Mouse (Mus musculus): ENCODE data around the gene Dip2c.

The Dip2c gene

DNA sequence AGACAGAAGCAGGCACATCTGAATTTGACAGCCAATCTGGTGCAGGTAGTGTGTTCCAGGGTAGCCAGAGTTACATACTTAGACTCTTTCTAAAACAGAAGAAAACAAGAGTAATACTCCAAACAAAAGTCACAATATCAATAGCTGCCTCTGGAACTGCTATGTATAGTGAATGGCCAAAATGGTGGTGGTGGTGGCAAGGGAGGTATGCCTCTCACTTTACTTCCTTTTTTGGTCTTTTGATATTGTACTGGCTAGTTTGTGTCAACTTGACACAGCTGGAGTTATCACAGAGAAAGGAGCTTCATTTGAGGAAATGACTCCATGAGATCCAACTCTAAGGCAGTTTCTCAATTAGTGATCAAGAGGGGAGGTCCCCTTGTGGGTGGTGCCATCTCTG lies 148.1 kb downstream of the Dip2c start:
- no peak for DNase-seq (ENCODE audit: low read depth, low spot score)

DNA sequence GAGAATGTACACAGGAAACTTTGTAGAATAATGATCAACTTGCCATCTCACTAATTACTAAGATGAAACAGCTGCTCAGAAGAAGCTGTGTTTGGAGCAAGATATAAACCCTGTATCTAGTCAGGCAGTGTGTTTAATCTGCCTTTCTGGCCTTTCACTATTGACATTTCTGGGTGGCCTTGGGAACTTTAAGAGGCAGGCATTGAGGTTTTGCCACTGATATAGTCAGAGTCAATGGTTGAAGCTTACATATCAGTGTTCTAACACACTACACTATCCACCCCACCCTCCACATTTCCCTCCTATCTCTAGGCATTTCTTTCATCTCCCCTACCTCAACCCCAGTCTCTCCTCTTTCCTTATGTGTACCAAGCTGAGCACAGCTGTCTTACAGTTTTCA lies 149.9 kb downstream of the Dip2c start:
- DNase-seq (ENCODE audit: low read depth, low spot score): no peak

DNA sequence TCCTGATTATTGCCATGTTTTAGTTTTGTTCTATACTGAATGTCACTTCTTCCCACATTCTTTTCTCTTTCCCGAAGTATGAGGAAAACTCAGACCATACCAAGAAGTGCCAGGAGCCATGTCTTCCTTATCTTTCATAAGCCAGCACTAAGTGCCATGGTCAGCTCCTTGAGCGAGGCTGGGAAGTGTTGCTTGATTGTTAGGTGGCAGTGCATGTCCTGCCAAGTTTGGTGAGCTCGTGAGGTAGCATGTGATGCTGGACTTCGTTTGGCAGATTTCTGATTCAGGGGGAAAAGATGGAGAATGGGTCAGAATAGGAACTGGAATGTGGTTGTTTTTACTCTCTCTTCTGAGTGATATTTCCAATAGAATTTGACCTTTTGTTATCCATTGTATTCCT lies 150.5 kb downstream of the Dip2c start:
- no peak for DNase-seq (ENCODE audit: low read depth, low spot score)

DNA sequence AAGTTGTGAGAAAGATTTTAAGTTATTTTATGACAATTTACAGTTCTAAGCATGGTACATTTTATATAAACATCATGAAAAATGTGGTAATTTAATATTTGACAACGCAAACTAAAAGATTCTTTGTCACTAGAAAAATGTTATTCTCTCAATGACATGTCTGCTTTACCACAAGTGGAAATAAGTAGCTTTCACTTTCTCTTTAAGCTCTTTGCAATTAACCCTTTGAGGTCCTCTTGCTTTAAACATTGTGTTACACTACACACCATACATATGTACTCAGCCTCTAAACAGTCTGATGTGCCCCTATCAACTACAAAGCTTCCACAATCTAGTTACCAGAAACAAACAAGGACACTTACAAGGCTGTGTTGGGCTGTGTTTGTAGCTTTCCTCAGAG lies 153.6 kb downstream of the Dip2c start:
- DNase-seq (ENCODE audit: low read depth, low spot score): no peak

DNA sequence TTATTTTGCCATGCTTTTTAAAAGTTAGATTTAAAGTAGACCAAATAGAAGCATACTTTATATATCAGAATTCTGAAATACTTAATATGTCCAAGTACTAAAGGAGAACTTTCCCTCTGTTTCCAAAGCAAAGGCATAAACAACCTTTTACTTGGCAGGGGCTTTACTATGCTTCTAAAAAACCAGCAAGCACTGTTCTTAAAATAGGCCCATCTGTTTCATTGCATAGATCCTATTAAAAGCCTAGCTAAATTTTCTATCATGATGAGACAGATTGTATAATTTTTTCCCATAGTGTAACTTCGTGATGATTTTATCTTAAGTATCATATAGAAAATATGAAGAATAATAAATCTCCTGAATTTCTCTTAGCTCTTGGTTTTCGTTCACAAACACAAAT lies 154.4 kb downstream of the Dip2c start:
- no peak for DNase-seq (ENCODE audit: low read depth, low spot score)

- DNase-seq (ENCODE audit: low read depth, low spot score): no peak
These were observed 155.1 kb downstream of the Dip2c start for GRCm38 (mm10) chr13:9431441-9431840.

- DNase-seq (ENCODE audit: low read depth, low spot score): no peak
These were observed 166.7 kb downstream of the Dip2c start for GRCm38 (mm10) chr13:9443066-9443465.

- DNase-seq (ENCODE audit: low read depth, low spot score): no peak
These were observed 169.4 kb downstream of the Dip2c start for GRCm38 (mm10) chr13:9445533-9446294.

DNA sequence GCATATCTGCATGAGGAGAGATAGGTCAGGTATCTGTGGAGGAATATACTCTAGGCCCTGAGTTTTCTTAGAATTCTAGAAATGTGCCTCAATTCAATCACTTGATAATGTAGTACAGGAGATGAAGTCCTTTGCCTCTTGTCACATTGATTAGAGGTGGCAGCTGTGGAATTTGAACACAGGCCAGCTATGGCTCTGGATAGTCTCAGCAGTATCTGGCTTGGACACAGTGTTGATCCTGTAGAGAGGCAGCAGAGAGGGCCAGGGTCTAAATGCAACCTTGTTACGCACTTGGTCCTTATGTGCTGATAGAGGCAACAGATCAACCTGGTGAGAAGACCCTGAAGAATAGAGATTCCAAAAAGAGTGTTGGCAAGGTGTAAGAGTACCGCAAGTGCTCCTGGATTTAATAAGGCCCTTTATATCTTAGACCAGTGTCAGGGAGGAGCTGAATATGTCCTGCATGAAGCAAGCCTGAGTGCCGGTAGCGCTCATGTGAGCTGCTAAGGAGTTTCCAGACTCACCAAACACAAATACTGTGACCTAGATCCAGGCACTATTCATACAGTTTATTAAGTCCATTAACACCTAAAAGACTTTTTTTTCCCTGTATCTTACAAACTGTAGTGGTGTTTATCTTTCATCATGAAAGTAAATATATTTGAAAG lies 170.3 kb downstream of the Dip2c start:
- no peak for DNase-seq (ENCODE audit: low read depth, low spot score)

DNA sequence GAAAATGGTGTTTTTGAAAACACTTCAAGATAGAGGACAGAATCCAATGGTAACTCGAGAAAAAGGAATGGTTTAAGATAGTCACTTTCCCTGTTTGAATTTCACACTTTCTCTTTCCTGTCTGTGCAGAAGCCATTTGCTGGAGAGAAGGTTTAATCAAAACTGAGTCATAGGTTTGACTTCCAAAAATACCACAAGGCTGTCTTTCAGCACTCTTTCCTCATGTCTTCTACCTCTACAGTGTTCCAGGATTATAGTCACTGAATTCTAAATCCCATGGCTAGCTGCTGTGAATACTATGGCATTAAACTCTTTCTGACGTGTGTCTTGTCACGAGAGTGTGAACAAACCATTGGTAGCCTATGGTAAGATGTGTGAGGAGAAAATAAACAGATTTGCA lies 173.9 kb downstream of the Dip2c start:
- no peak for DNase-seq (ENCODE audit: low read depth, low spot score)

DNA sequence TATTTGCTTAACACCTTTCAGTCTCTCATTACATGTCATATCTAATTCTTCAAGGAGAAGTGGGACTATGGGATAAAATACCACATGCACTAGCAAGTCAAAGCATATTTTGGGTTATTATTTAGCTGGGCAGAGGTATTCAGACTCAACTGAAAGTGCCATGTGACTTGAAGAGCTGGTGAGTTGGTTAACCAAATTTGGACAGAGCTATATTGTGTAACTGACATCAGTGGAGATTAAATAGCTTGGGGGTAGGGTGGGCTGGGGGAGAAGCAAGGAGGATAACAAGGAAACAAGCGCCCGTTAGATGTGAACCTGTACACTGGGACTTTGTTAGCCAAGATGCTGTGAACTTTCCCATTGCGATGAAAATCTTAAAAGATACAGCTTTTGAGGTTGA lies 175.6 kb downstream of the Dip2c start:
- DNase-seq (ENCODE audit: low read depth, low spot score): no peak

DNA sequence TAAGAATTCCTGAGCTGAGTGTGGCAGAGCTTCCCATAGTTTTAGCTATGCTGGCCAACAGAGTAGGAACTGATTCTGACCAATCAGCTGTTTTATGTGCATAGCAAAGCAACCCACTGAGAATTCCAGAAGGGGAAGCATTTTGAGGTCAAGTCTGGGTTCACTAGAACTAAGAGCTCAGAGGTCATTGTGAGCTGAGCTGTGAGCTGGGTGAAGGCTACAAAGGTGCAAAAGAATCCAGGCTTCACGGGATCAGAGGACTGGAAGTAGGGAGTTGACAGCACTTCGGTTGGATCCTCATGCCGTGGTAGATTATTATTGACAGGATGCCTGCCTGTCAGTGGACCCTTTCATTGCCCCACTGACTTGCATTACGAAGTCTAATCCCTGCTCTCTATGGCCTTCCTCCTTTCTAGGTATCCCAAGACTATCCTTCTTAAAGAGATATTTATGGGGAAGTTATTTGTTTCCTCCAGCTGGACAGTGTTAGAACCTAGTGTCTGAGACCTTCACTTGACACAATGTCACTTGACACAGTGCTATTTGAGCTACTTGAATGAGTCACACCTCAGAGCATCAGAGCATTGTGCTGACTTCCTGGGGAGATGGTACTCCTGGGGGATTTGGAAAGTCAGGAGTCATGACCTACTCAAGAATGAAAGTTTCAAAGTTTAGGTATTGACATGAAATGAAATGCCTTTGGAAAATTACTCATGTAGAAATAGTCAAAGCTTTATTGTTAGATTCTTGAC lies 178.3 kb downstream of the Dip2c start:
- no peak for DNase-seq (ENCODE audit: low read depth, low spot score)

DNA sequence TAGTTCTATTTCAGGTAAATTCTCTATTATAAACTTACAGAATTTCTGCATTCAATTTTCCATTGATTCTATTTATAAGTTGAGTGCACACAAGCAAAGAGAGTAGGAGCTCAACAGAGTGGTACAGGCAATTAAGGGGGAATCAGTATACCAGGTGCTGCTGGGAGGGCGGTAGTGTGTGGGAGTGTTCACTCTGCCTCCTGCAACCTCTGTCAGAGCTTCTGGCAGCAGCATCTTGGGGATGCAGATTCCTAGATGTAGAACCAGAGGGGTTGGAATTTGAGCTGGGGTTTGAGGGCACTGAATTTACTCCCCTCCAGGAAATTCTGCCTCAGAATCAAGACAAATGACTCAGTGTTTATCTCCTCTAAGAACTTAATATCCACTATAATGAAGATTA lies 179.7 kb downstream of the Dip2c start:
- no peak for DNase-seq (ENCODE audit: low read depth, low spot score)

DNA sequence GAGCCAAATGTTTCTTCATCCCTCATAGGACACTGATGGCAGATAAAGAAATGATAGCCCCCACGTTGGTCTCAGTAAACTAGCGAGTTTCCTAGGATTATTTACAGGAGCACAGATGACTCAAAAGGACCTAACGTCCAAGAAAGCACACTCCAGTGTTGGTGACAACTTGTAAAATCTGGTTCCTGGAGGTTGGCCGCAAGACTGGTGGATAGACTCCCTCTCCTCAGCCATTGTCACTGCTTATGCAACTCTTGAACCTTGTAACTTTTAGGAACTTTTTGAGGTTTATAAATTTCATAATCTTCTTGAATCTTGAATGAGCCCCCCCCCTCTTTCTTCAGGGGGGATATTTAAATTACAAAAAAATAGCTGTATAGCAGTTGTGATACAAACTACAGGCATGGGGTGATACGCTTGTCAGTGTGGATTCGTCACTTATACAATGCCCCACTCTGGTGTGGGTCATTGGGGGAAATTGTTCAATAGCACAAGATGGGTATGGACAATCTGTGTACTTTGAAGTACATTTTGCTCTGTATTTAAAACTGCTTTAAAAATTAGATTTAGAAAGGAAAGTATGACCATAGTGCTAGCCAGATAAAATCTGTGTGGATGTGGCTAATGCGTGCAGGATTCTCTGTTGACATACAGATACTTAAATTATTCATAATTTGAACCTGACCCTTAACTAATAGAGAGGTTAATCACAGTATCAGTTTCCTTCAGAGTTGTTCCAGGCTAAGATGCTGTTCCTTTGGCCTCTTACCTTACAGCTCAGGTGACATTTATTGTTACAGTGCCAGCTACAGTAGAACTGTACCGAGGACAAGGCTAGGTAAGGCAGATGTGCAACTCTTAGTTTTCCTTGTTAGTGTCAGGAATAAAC lies 181.3 kb downstream of the Dip2c start:
- DNase-seq (ENCODE audit: low read depth, low spot score): no peak

DNA sequence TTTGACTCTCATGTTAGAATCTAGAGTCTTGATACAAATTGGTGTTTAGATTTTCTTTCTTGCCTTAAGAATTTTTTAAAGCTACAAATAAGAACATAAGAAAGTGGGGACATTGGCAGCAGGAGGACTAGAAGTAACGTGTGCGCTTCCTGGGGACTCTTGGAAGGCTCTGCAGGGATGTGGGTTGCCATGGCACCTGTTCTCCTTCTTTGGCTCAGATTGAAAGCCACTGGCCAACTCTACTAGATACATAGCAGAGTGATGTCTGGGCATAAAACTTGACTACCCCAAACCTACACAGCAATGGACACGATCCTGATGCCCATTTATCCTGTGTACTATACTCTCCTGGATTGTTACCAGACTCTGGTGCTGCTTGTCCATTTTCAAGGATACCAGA lies 188.1 kb downstream of the Dip2c start:
- DNase-seq (ENCODE audit: low read depth, low spot score): no peak

GRCm38 (mm10) chr13:9467216-9467615 lies 190.9 kb downstream of the Dip2c start:
- peak; percentile 53 for DNase-seq (ENCODE audit: low read depth, low spot score)

DNA sequence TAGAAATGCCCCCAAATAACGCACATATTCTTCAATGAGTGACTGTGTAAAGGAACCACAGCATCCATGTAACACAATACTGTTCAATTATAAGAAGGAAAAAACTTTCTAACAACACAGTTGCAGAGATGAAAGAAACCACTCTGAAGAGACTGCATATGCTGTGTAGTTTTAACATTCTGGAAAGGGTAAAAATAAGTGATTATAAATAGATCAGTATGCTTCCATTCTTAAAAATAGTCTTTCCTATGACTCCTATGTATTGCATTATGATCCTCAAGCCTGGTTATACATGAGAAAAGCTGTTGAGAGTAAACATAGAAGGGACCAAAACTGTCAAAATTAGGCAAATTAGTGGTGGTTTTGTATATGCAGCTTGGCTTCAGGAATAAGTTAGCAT lies 197.1 kb downstream of the Dip2c start:
- DNase-seq (ENCODE audit: low read depth, low spot score): no peak

- DNase-seq (ENCODE audit: low read depth, low spot score): no peak
These were observed 205.4 kb downstream of the Dip2c start for GRCm38 (mm10) chr13:9481722-9482121.

DNA sequence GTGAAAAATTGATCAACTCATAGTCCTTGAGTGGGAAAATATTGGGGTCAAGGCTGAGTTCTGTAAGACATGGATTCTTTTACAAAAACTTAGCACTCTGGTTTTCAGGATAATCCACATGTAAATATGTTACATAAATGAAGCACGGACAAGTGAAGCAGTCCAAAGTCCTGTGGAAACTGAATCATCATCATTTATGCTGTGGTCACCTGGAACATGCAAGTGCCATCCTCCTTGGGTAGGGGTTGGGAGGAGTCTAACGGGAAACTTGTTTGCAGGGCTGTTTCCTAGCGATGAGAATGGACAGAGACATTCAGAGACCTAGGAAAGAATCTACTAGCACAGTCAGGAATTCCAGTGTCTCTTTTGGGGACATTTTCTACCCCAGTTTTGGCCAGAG lies 213.4 kb downstream of the Dip2c start:
- DNase-seq (ENCODE audit: low read depth, low spot score): no peak

DNA sequence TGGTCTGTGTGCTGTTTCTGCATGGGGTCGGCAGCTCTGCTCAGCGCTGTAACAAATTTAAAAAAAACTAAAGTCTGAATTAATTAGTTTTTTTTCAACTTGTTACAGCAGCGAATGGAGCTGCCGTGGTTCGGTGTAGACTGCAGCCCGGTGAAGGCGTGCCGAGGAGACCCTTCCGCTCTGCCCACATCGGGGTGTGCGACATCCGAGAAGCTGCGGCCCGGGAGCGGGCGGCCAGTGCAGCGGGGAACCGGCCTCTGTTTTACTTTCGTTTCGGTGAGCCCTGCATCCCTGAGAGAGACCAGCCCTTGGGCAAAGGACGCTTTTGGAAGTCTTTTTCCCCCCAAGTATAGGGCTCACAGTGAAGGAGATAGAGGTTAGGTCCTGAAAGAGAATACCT lies 218.4 kb downstream of the Dip2c start:
- no peak for DNase-seq (ENCODE audit: low read depth, low spot score)

- no peak for DNase-seq (ENCODE audit: low read depth, low spot score)
These were observed 228.0 kb downstream of the Dip2c start for GRCm38 (mm10) chr13:9504118-9504856.
